Comparison of ENCODE assay signal across 21 mouse cellular contexts in genomic region chr10:29479401-29479800, GRCm38 (mm10). TPM values are rescaled to one million over a fixed set of nuclear protein-coding genes. Genes with fewer than 3 reads are reported as not detected.
"Had no signal": no experiment of that assay in that cellular context is flagged by ENCODE, and none has a peak within 500 bp of the region (broad histone marks: within the 10 kb centered on the region; RNA-seq: fewer than 3 reads in every experiment).

No protein-coding gene starts in this region.

- H3K27ac ChIP-seq: liver, embryonic 15.5 days; lung, embryonic 15.5 days; macrophage; midbrain, embryonic 13.5 days; midbrain, embryonic 15.5 days; neural tube, embryonic 12.5 days had no signal

- H3K4me1 ChIP-seq: liver, embryonic 15.5 days; lung, embryonic 15.5 days; megakaryocyte, embryonic 14.5 days; midbrain, embryonic 13.5 days; midbrain, embryonic 15.5 days; neural tube, embryonic 12.5 days had no signal

- H3K4me2 ChIP-seq: liver, embryonic 15.5 days; lung, embryonic 15.5 days; midbrain, embryonic 11.5 days; midbrain, embryonic 13.5 days; midbrain, embryonic 15.5 days; neural tube, embryonic 12.5 days had no signal

- H3K27me3 ChIP-seq: liver, embryonic 15.5 days; lung, embryonic 15.5 days; megakaryocyte, embryonic 14.5 days; midbrain, embryonic 13.5 days; midbrain, embryonic 15.5 days; neural tube, embryonic 12.5 days had no signal

- DNase-seq: liver, postnatal 0 days; lung, adult 2 months; lung, postnatal 14 days; lung, postnatal 36 days; right cerebral cortex, postnatal 14 days; thymus, adult 2 months; thymus, postnatal 25 days; thymus, postnatal 4 days had no signal

- H3K9ac ChIP-seq: liver, embryonic 15.5 days; liver, postnatal 0 days; lung, embryonic 15.5 days; midbrain, embryonic 13.5 days; midbrain, embryonic 15.5 days; neural tube, embryonic 12.5 days had no signal

- H3K4me3 ChIP-seq: liver, embryonic 15.5 days; lung, embryonic 15.5 days; megakaryocyte, embryonic 14.5 days; midbrain, embryonic 13.5 days; midbrain, embryonic 15.5 days; neural tube, embryonic 12.5 days had no signal

- H3K9me3 ChIP-seq: liver, embryonic 15.5 days; lung, embryonic 15.5 days; megakaryocyte, embryonic 14.5 days; midbrain, embryonic 13.5 days; midbrain, embryonic 15.5 days; neural tube, embryonic 12.5 days had no signal

- ATAC-seq: liver, postnatal 0 days; lung, postnatal 0 days; midbrain, embryonic 13.5 days; midbrain, embryonic 15.5 days had no signal

- H3K36me3 ChIP-seq: liver, embryonic 15.5 days; lung, embryonic 15.5 days; midbrain, embryonic 13.5 days; midbrain, embryonic 15.5 days; neural tube, embryonic 12.5 days had no signal

RNA-seq across cellular contexts. Expression of gene Rspo3, which starts 56.3 kb away (rescaled TPM):
- total RNA-seq: megakaryocyte progenitor cell, adult 5-6 weeks; monocyte, adult 5-6 weeks; neutrophil, adult 5-6 weeks had no signal
- polyA plus RNA-seq: macrophage; testis, adult 2 months had no signal
